In the genomic region with DNA sequence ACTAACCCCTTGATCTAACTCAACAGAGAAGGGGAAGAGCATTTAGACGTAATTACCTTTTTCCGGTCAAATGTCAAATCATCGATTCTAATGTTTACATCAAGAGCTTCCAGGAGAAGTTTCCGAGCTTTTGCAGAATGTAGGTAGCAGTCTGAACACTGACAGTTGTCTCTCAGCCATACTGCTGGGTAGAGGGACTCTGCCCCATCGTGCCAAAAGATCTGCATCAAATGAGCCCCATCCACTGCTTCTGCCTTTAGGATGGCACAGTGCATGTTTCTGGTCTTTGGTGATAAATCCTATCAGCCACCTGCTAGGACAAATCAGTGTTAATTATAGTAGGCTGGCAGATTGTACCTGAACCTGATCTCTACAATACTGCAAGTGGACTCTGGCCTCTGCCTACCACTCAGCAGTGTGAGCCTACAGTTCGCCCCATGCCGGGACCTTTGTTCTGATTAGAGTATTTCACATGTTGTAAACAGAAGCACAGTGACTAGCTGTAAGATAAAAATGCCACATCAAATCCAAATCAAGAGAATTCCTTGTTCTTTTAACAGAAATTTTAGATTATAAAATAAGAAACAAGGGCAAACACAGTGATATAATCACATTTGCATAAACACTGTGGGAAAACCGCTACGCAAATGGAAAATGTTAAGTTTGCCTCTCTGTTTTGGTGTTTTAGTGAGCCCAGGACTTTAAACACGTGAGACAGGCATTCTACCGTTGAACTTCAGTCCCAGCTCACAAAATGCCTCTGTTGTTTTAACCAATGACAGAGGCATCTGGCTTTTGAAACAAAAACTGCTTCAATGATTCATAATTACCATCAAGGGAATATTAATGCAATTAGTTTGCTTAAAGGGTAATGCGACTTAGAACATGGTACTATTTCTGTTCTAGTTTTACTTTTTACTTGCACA, we compare ENCODE assay signal across 21 mouse cellular contexts. TPM values are rescaled to one million over a fixed set of nuclear protein-coding genes. Genes with fewer than 3 reads are reported as not detected.
A peak's percentile ranks its signal among the peaks of the same experiment; 100 is the strongest.
DNase-seq lines count a peak whose midpoint lies in the region; ATAC-seq and TF ChIP-seq lines count a peak whose summit lies in the region.
"Had no signal": no experiment of that assay in that cellular context is flagged by ENCODE, and none has a peak within 500 bp of the region (broad histone marks: within the 10 kb centered on the region; RNA-seq: fewer than 3 reads in every experiment).

No protein-coding gene starts in this region.

- no peak overlapping the region for H3K27ac ChIP-seq in stomach, embryonic 15.5 days
- no peak overlapping the region for H3K27ac ChIP-seq in stomach, postnatal 0 days (replicated peaks)
- peak overlapping the region; percentile 97 for H3K27ac ChIP-seq in liver, adult 2 months (replicated peaks; ENCODE audit: insufficient read depth, low read depth, low read length)
- no peak overlapping the region for H3K27ac ChIP-seq in stomach, embryonic 16.5 days (ENCODE audit: low read length)
- H3K27ac ChIP-seq: forebrain, embryonic 15.5 days; heart, adult 2 months; hindbrain, embryonic 14.5 days; midbrain, embryonic 15.5 days had no signal

- H3K36me3 ChIP-seq in stomach, embryonic 15.5 days = no peaks in the 10 kb centered on the region
- no peaks in the 10 kb centered on the region for H3K36me3 ChIP-seq in stomach, postnatal 0 days (ENCODE audit: control insufficient read depth, insufficient read depth, low read length)
- H3K36me3 ChIP-seq in liver, adult 2 months (ENCODE audit: control insufficient read depth, insufficient read depth, low read length) = peaks cover 20% of the 10 kb centered on the region
- no peaks in the 10 kb centered on the region for H3K36me3 ChIP-seq in stomach, embryonic 16.5 days (ENCODE audit: control insufficient read depth, insufficient read depth, low read length)
- H3K36me3 ChIP-seq: forebrain, embryonic 15.5 days; midbrain, embryonic 15.5 days had no signal

- no peak overlapping the region for H3K9ac ChIP-seq in stomach, embryonic 15.5 days
- no peak overlapping the region for H3K9ac ChIP-seq in stomach, postnatal 0 days (ENCODE audit: low read length)
- peak overlapping the region; percentile 93 for H3K9ac ChIP-seq in liver, adult 2 months (ENCODE audit: low read depth, low read length)
- H3K9ac ChIP-seq in stomach, embryonic 16.5 days (ENCODE audit: low read length) = no peak overlapping the region
- H3K9ac ChIP-seq: forebrain, embryonic 15.5 days; hindbrain, embryonic 14.5 days; lung, embryonic 14.5 days; midbrain, embryonic 15.5 days had no signal

- peaks cover 14% of the 10 kb centered on the region; the same call in 1 of the 2 replicates for H3K79me2 ChIP-seq in liver, adult 2 months (ENCODE audit: control insufficient read depth, insufficient read depth, low read length)

- no peaks in the 10 kb centered on the region for H3K4me1 ChIP-seq in stomach, embryonic 15.5 days
- no peaks in the 10 kb centered on the region for H3K4me1 ChIP-seq in stomach, postnatal 0 days (replicated peaks; ENCODE audit: control insufficient read depth, insufficient read depth)
- H3K4me1 ChIP-seq in liver, adult 2 months (ENCODE audit: control insufficient read depth, insufficient read depth, low read length) = peaks cover 19% of the 10 kb centered on the region; the same call in 1 of the 2 replicates
- H3K4me1 ChIP-seq in stomach, embryonic 16.5 days (ENCODE audit: control insufficient read depth, insufficient read depth, low read length) = peaks cover 3% of the 10 kb centered on the region; the same call in 1 of the 2 replicates
- H3K4me1 ChIP-seq: forebrain, embryonic 15.5 days; midbrain, embryonic 15.5 days had no signal

- DNase-seq in cerebellum, postnatal 10 days = peak; percentile 16 to 41
- no peak for DNase-seq in cerebellum, postnatal 25 days
- DNase-seq in stomach, postnatal 0 days (ENCODE audit: low spot score) = no peak
- peak; percentile 99 for DNase-seq in liver, adult 2 months (ENCODE audit: extremely low read depth, low read depth, low spot score)
- DNase-seq in urinary bladder, adult 18-20 months (ENCODE audit: low spot score in 2 of 2) = no peak
- DNase-seq in heart, postnatal 25 days (ENCODE audit: low spot score) = no peak
- DNase-seq: adrenal gland, postnatal 25 days; cerebellum, adult 8-10 months; embryo, embryonic 11 days; heart, adult 2 months; layer of hippocampus, adult 9-11 months; lung, embryonic 14.5 days; right cerebral cortex, postnatal 14 days; thymus, postnatal 14 days had no signal

- TF ChIP-seq EP300 in stomach, postnatal 0 days (optimal IDR thresholded peaks at IDR 0.05) = no peak

- H3K9me3 ChIP-seq in stomach, embryonic 15.5 days = no peaks in the 10 kb centered on the region
- H3K9me3 ChIP-seq in stomach, postnatal 0 days (ENCODE audit: control insufficient read depth, low read length) = no peaks in the 10 kb centered on the region
- H3K9me3 ChIP-seq in stomach, embryonic 16.5 days (replicated peaks; ENCODE audit: control insufficient read depth, low read length) = no peaks in the 10 kb centered on the region
- H3K9me3 ChIP-seq: forebrain, embryonic 15.5 days; midbrain, embryonic 15.5 days had no signal

- peak; percentile 50; the same call in 1 of the 2 replicates for ATAC-seq in stomach, embryonic 15.5 days (ENCODE audit: insufficient read depth, low FRiP score, low read depth)
- no peak; the same call in 1 of the 2 replicates for ATAC-seq in stomach, postnatal 0 days (ENCODE audit: low FRiP score, low TSS enrichment)
- ATAC-seq in stomach, embryonic 16.5 days (ENCODE audit: insufficient read depth, low FRiP score) = 0 out of 2 replicates have a peak, but pooled peaks have one; percentile 58
- ATAC-seq: activated CD4-positive, CD25-positive, alpha-beta regulatory T cell, adult 4 months; forebrain, embryonic 15.5 days; midbrain, embryonic 15.5 days had no signal

- no peak overlapping the region for H3K4me2 ChIP-seq in stomach, embryonic 15.5 days
- H3K4me2 ChIP-seq in stomach, postnatal 0 days (replicated peaks; ENCODE audit: low read depth) = no peak overlapping the region
- no peak overlapping the region for H3K4me2 ChIP-seq in stomach, embryonic 16.5 days (ENCODE audit: low read depth, low read length)
- H3K4me2 ChIP-seq: forebrain, embryonic 15.5 days; hindbrain, embryonic 14.5 days; lung, embryonic 14.5 days; midbrain, embryonic 15.5 days had no signal

- no peak for TF ChIP-seq CTCF in stomach, postnatal 0 days (IDR thresholded peaks at IDR 0.05; ENCODE audit: low read depth)
- TF ChIP-seq CTCF in liver, adult 2 months (IDR thresholded peaks at IDR 0.05; ENCODE audit: low read depth, low read length) = no peak

- WGBS in stomach, embryonic 15.5 days = 65% methylated on average over 12 of the region's 12 CpGs
- 63% methylated on average over 12 of the region's 12 CpGs for WGBS in stomach, postnatal 0 days
- WGBS in liver, adult 2 months = 18% methylated on average over 12 of the region's 12 CpGs
- 68% methylated on average over 12 of the region's 12 CpGs for WGBS in stomach, embryonic 16.5 days

- intact Hi-C loops in heart, postnatal 25 days (cut with DNase I) = no loop called here

- no peak overlapping the region for H3K4me3 ChIP-seq in stomach, embryonic 15.5 days (replicated peaks)
- no peak overlapping the region for H3K4me3 ChIP-seq in stomach, postnatal 0 days (ENCODE audit: low read depth, low read length)
- peak overlapping the region; percentile 84 for H3K4me3 ChIP-seq in liver, adult 2 months (ENCODE audit: insufficient read depth, low read depth, low read length)
- H3K4me3 ChIP-seq in stomach, embryonic 16.5 days (replicated peaks; ENCODE audit: low read length) = no peak overlapping the region
- H3K4me3 ChIP-seq: forebrain, embryonic 15.5 days; heart, adult 2 months; midbrain, embryonic 15.5 days had no signal

- H3K27me3 ChIP-seq in stomach, embryonic 15.5 days (replicated peaks) = no peaks in the 10 kb centered on the region
- no peaks in the 10 kb centered on the region for H3K27me3 ChIP-seq in stomach, postnatal 0 days (ENCODE audit: control insufficient read depth, insufficient read depth, low read length)
- H3K27me3 ChIP-seq in liver, adult 2 months (ENCODE audit: control insufficient read depth, insufficient read depth, low read length) = no peaks in the 10 kb centered on the region
- H3K27me3 ChIP-seq in stomach, embryonic 16.5 days (ENCODE audit: control insufficient read depth, insufficient read depth, low read length) = no peaks in the 10 kb centered on the region
- H3K27me3 ChIP-seq: forebrain, embryonic 15.5 days; midbrain, embryonic 15.5 days had no signal

- TF ChIP-seq POLR2A in liver, adult 2 months (IDR thresholded peaks at IDR 0.05; ENCODE audit: extremely low read depth, insufficient read depth, low read length) = no peak

RNA-seq across cellular contexts. Expression of gene Bbox1, which starts 8.7 kb away (rescaled TPM):
- 0.26 and 0.63 TPM in 2 replicates for polyA plus RNA-seq in stomach, embryonic 15.5 days (2015; fragmentation: Nextera tagmentation; extraction: Ambion mirVana)
- polyA plus RNA-seq in stomach, postnatal 0 days (2015; fragmentation: Nextera tagmentation; extraction: Ambion mirVana) = 0.27 and 0.30 TPM in 2 replicates
- 112 and 168 TPM in 2 replicates for total RNA-seq in liver, adult 2 months (2014; rRNA removed)
- 37.7 and 42.4 TPM in 2 replicates for polyA plus RNA-seq in liver, adult 2 months (2012; rRNA removed)
- 0.39 and 0.46 TPM in 2 replicates for polyA plus RNA-seq in stomach, embryonic 16.5 days (2015; fragmentation: Nextera tagmentation; extraction: Ambion mirVana)
- total RNA-seq in heart, postnatal 25 days (2021) = under 1 TPM in 1 of 2 experiments, not detected in 1; 0.23 TPM
- total RNA-seq: adrenal gland, postnatal 25 days; megakaryocyte, adult 5-6 weeks had no signal

RNA-seq across cellular contexts. Expression of gene Fibin, which starts 57.4 kb away (rescaled TPM):
- polyA plus RNA-seq in stomach, embryonic 15.5 days (2015; fragmentation: Nextera tagmentation; extraction: Ambion mirVana) = 44.4 and 45.3 TPM in 2 replicates
- 42.3 and 47.2 TPM in 2 replicates for polyA plus RNA-seq in stomach, postnatal 0 days (2015; fragmentation: Nextera tagmentation; extraction: Ambion mirVana)
- total RNA-seq in liver, adult 2 months (2014; rRNA removed) = 1.0 and 1.1 TPM in 2 replicates
- polyA plus RNA-seq in liver, adult 2 months (2012; rRNA removed) = 0.37 and 0.38 TPM in 2 replicates
- 58.1 and 58.4 TPM in 2 replicates for polyA plus RNA-seq in stomach, embryonic 16.5 days (2015; fragmentation: Nextera tagmentation; extraction: Ambion mirVana)
- 1 to 10 TPM; 5.4 to 9.9 TPM for total RNA-seq in heart, postnatal 25 days (2021)
- total RNA-seq: megakaryocyte, adult 5-6 weeks had no signal
- polyA plus RNA-seq: activated CD4-positive, CD25-positive, alpha-beta regulatory T cell, adult 4 months had no signal

Comparison
In these comparisons a context has a peak if more than half of its experiments do, and no peak if none do; other contexts are left out.
1. DNase-seq: peak in cerebellum, postnatal 10 days (2 of 2) and liver, adult 2 months (single experiment); none in cerebellum, postnatal 25 days (0 of 2), stomach, postnatal 0 days (single experiment), urinary bladder, adult 18-20 months (0 of 2) and heart, postnatal 25 days (single experiment).
2. RNA of gene Bbox1, which starts 8.7 kb away (polyA plus RNA-seq): 37.7 to 42.4 TPM in liver, adult 2 months; 0.26 to 0.63 TPM in stomach, embryonic 15.5 days, 0.39 to 0.46 TPM in stomach, embryonic 16.5 days and 0.27 to 0.30 TPM in stomach, postnatal 0 days; every median in the first group is over 10 times any median in the second.
3. RNA of gene Fibin, which starts 57.4 kb away (polyA plus RNA-seq): 58.1 to 58.4 TPM in stomach, embryonic 16.5 days, 44.4 to 45.3 TPM in stomach, embryonic 15.5 days and 42.3 to 47.2 TPM in stomach, postnatal 0 days; 0.37 to 0.38 TPM in liver, adult 2 months; every median in the first group is over 10 times any median in the second.